ENCODE assay signal across 17 mouse cellular contexts in genomic region chr6:71935737-71936136, GRCm38 (mm10). TPM values are rescaled to one million over a fixed set of nuclear protein-coding genes. Genes with fewer than 3 reads are reported as not detected.
DNase-seq lines count a peak whose midpoint lies in the region; ATAC-seq and TF ChIP-seq lines count a peak whose summit lies in the region.
"Had no signal": no experiment of that assay in that cellular context is flagged by ENCODE, and none has a peak within 500 bp of the region (broad histone marks: within the 10 kb centered on the region; RNA-seq: fewer than 3 reads in every experiment).

No protein-coding gene starts in this region.

- no peak overlapping the region for H3K4me2 ChIP-seq in forebrain, embryonic 14.5 days (ENCODE audit: low read length)
- no peak overlapping the region for H3K4me2 ChIP-seq in forebrain, postnatal 0 days (ENCODE audit: low read depth)
- no peak overlapping the region for H3K4me2 ChIP-seq in limb, embryonic 14.5 days (replicated peaks; ENCODE audit: low read depth, low read length, severe bottlenecking)
- no peak overlapping the region for H3K4me2 ChIP-seq in liver, embryonic 13.5 days
- no peak overlapping the region for H3K4me2 ChIP-seq in midbrain, embryonic 15.5 days
- H3K4me2 ChIP-seq: forebrain, embryonic 13.5 days; intestine, embryonic 15.5 days; midbrain, embryonic 12.5 days; neural tube, embryonic 13.5 days had no signal

- no peaks in the 10 kb centered on the region for H3K27me3 ChIP-seq in forebrain, embryonic 14.5 days (replicated peaks; ENCODE audit: control insufficient read depth, insufficient read depth, low read length)
- H3K27me3 ChIP-seq in forebrain, postnatal 0 days (ENCODE audit: insufficient read depth, low read length): no peaks in the 10 kb centered on the region
- H3K27me3 ChIP-seq in limb, embryonic 14.5 days (ENCODE audit: control insufficient read depth, insufficient read depth, low read length): no peaks in the 10 kb centered on the region
- no peaks in the 10 kb centered on the region for H3K27me3 ChIP-seq in limb, embryonic 10.5 days (ENCODE audit: low read depth, poor library complexity, severe bottlenecking)
- H3K27me3 ChIP-seq in liver, embryonic 13.5 days: no peaks in the 10 kb centered on the region
- H3K27me3 ChIP-seq in midbrain, embryonic 15.5 days (replicated peaks): no peaks in the 10 kb centered on the region
- H3K27me3 ChIP-seq: forebrain, embryonic 13.5 days; intestine, embryonic 15.5 days; midbrain, embryonic 12.5 days; neural tube, embryonic 13.5 days had no signal

- 69% methylated on average over 2 of the region's 2 CpGs for WGBS in forebrain, embryonic 14.5 days
- 43% methylated on average over 2 of the region's 2 CpGs for WGBS in forebrain, postnatal 0 days
- WGBS in limb, embryonic 14.5 days: 70% methylated on average over 2 of the region's 2 CpGs
- 92% methylated on average over 2 of the region's 2 CpGs for WGBS in limb, embryonic 10.5 days
- WGBS in liver, embryonic 13.5 days (ENCODE audit: insufficient replicate concordance): 70% methylated on average over 2 of the region's 2 CpGs
- 69% methylated on average over 2 of the region's 2 CpGs for WGBS in midbrain, embryonic 15.5 days

- ATAC-seq in forebrain, embryonic 14.5 days: no peak
- no peak for ATAC-seq in forebrain, postnatal 0 days
- no peak for ATAC-seq in limb, embryonic 14.5 days (ENCODE audit: low FRiP score, low read depth)
- no peak for ATAC-seq in liver, embryonic 13.5 days (ENCODE audit: low read depth)
- ATAC-seq in midbrain, embryonic 15.5 days (replicated peaks): no peak
- ATAC-seq: forebrain, embryonic 13.5 days; intestine, embryonic 15.5 days had no signal

- H3K9me3 ChIP-seq in forebrain, embryonic 14.5 days (replicated peaks; ENCODE audit: control insufficient read depth, low read length): no peaks in the 10 kb centered on the region
- no peaks in the 10 kb centered on the region for H3K9me3 ChIP-seq in forebrain, postnatal 0 days (ENCODE audit: low read length)
- no peaks in the 10 kb centered on the region for H3K9me3 ChIP-seq in limb, embryonic 14.5 days (ENCODE audit: control insufficient read depth, low read length)
- H3K9me3 ChIP-seq in limb, embryonic 10.5 days (replicated peaks): no peaks in the 10 kb centered on the region
- H3K9me3 ChIP-seq in liver, embryonic 13.5 days (replicated peaks): no peaks in the 10 kb centered on the region
- H3K9me3 ChIP-seq in midbrain, embryonic 15.5 days: no peaks in the 10 kb centered on the region
- H3K9me3 ChIP-seq: forebrain, embryonic 13.5 days; intestine, embryonic 15.5 days; midbrain, embryonic 12.5 days; neural tube, embryonic 13.5 days had no signal

- H3K36me3 ChIP-seq in forebrain, embryonic 14.5 days (ENCODE audit: control insufficient read depth, insufficient read depth, low read length): peaks cover 78% of the 10 kb centered on the region
- peaks cover 64% of the 10 kb centered on the region for H3K36me3 ChIP-seq in forebrain, postnatal 0 days (ENCODE audit: insufficient read depth)
- peaks cover 78% of the 10 kb centered on the region for H3K36me3 ChIP-seq in limb, embryonic 14.5 days (ENCODE audit: control insufficient read depth, insufficient read depth, low read length)
- H3K36me3 ChIP-seq in limb, embryonic 10.5 days: peaks cover 92% of the 10 kb centered on the region
- H3K36me3 ChIP-seq in liver, embryonic 13.5 days: peaks cover 88% of the 10 kb centered on the region
- peaks cover 36% of the 10 kb centered on the region for H3K36me3 ChIP-seq in midbrain, embryonic 15.5 days (replicated peaks)

- H3K4me3 ChIP-seq in forebrain, embryonic 14.5 days (ENCODE audit: low read depth, low read length): no peak overlapping the region
- no peak overlapping the region for H3K4me3 ChIP-seq in forebrain, postnatal 0 days (ENCODE audit: low read depth, low read length)
- H3K4me3 ChIP-seq in limb, embryonic 14.5 days (replicated peaks; ENCODE audit: low read length): no peak overlapping the region
- H3K4me3 ChIP-seq in limb, embryonic 10.5 days: no peak overlapping the region
- H3K4me3 ChIP-seq in liver, embryonic 13.5 days (replicated peaks): no peak overlapping the region
- H3K4me3 ChIP-seq in midbrain, embryonic 15.5 days: no peak overlapping the region
- H3K4me3 ChIP-seq: forebrain, embryonic 13.5 days; intestine, embryonic 15.5 days; midbrain, embryonic 12.5 days; neural tube, embryonic 13.5 days had no signal

- TF ChIP-seq CTCF in forebrain, postnatal 0 days (IDR thresholded peaks at IDR 0.05; ENCODE audit: low read depth): no peak

- TF ChIP-seq POLR2A in limb, embryonic 14.5 days (IDR thresholded peaks at IDR 0.05; ENCODE audit: borderline replicate concordance, extremely low read depth, insufficient read depth, insufficient read length): no peak

- DNase-seq in forebrain, embryonic 14.5 days (ENCODE audit: low spot score): peak; percentile 7
- no peak for DNase-seq in forebrain, postnatal 0 days
- DNase-seq in limb, embryonic 14.5 days (ENCODE audit: low spot score): no peak
- no peak for DNase-seq in limb, embryonic 10.5 days (ENCODE audit: low spot score)
- peak; percentile 30 to 56 for DNase-seq in adrenal gland, postnatal 36 days
- DNase-seq in liver, embryonic 13.5 days: no peak
- no peak for DNase-seq in layer of hippocampus, adult 9-10 months (ENCODE audit: low spot score)
- DNase-seq: B cell, adult 2 months; cerebellum, adult 2 months; lung, adult 2 months; right cerebral cortex, postnatal 4 days; thymus, adult 18-20 months had no signal

- no peaks in the 10 kb centered on the region for H3K4me1 ChIP-seq in forebrain, embryonic 14.5 days (ENCODE audit: control insufficient read depth, insufficient read depth, low read length)
- no peaks in the 10 kb centered on the region for H3K4me1 ChIP-seq in forebrain, postnatal 0 days (ENCODE audit: insufficient read depth)
- H3K4me1 ChIP-seq in limb, embryonic 14.5 days (ENCODE audit: control insufficient read depth, insufficient read depth, low read length): no peaks in the 10 kb centered on the region
- peaks cover 6% of the 10 kb centered on the region for H3K4me1 ChIP-seq in limb, embryonic 10.5 days
- H3K4me1 ChIP-seq in liver, embryonic 13.5 days (replicated peaks): no peaks in the 10 kb centered on the region; the same call in 1 of the 2 replicates
- H3K4me1 ChIP-seq in midbrain, embryonic 15.5 days: no peaks in the 10 kb centered on the region
- H3K4me1 ChIP-seq: forebrain, embryonic 13.5 days; intestine, embryonic 15.5 days; midbrain, embryonic 12.5 days; neural tube, embryonic 13.5 days had no signal

- no peak overlapping the region for H3K9ac ChIP-seq in forebrain, embryonic 14.5 days (ENCODE audit: low read length)
- H3K9ac ChIP-seq in forebrain, postnatal 0 days: no peak overlapping the region
- H3K9ac ChIP-seq in limb, embryonic 14.5 days (ENCODE audit: low read depth, low read length, severe bottlenecking): no peak overlapping the region
- H3K9ac ChIP-seq in liver, embryonic 13.5 days: no peak overlapping the region
- H3K9ac ChIP-seq in midbrain, embryonic 15.5 days: no peak overlapping the region
- H3K9ac ChIP-seq: forebrain, embryonic 13.5 days; intestine, embryonic 15.5 days; midbrain, embryonic 12.5 days; neural tube, embryonic 13.5 days had no signal

- no peak overlapping the region for H3K27ac ChIP-seq in forebrain, embryonic 14.5 days (ENCODE audit: low read depth, low read length)
- H3K27ac ChIP-seq in forebrain, postnatal 0 days (ENCODE audit: low read depth, low read length): no peak overlapping the region
- 0 out of 2 replicates have a peak overlapping the region, but pooled peaks have one; percentile 7 for H3K27ac ChIP-seq in limb, embryonic 14.5 days (replicated peaks; ENCODE audit: low read depth, low read length)
- H3K27ac ChIP-seq in limb, embryonic 10.5 days: no peak overlapping the region
- H3K27ac ChIP-seq in liver, embryonic 13.5 days: peak overlapping the region; percentile 39; the same call in 1 of the 2 replicates
- no peak overlapping the region for H3K27ac ChIP-seq in midbrain, embryonic 15.5 days
- H3K27ac ChIP-seq: forebrain, embryonic 13.5 days; intestine, embryonic 15.5 days; midbrain, embryonic 12.5 days; neural tube, embryonic 13.5 days had no signal

RNA-seq across cellular contexts. Expression of gene Polr1a, which starts 26.9 kb away (rescaled TPM):
- 10.4 and 14.3 TPM in 2 replicates for polyA plus RNA-seq in forebrain, embryonic 14.5 days (2014; fragmentation: Nextera tagmentation; extraction: Ambion mirVana)
- 20.3 and 20.9 TPM in 2 replicates for total RNA-seq in forebrain, postnatal 0 days (2014; rRNA removed)
- polyA plus RNA-seq in forebrain, postnatal 0 days (2015; fragmentation: Nextera tagmentation; extraction: Ambion mirVana): 8.1 and 13.5 TPM in 2 replicates
- polyA plus RNA-seq in limb, embryonic 14.5 days (2012; rRNA removed): 24.5 and 27.1 TPM in 2 replicates
- polyA plus RNA-seq in limb, embryonic 14.5 days (2014; fragmentation: Nextera tagmentation; extraction: Ambion mirVana): 31.9 and 32.3 TPM in 2 replicates
- polyA plus RNA-seq in limb, embryonic 10.5 days (2016; fragmentation: Nextera tagmentation; extraction: Ambion mirVana): 42.0 and 48.5 TPM in 2 replicates
- 10 to 100 TPM; 71.2 to 75.2 TPM for total RNA-seq in adrenal gland, postnatal 36 days (2021)
- 18.8 and 22.0 TPM in 2 replicates for polyA plus RNA-seq in liver, embryonic 13.5 days (2015; fragmentation: Nextera tagmentation; extraction: Ambion mirVana)
- polyA plus RNA-seq in midbrain, embryonic 15.5 days (2015; fragmentation: Nextera tagmentation; extraction: Ambion mirVana): 18.5 and 21.0 TPM in 2 replicates

RNA-seq across cellular contexts. Expression of gene Ptcd3, which starts 27.2 kb away (rescaled TPM):
- 99.9 and 105 TPM in 2 replicates for polyA plus RNA-seq in forebrain, embryonic 14.5 days (2014; fragmentation: Nextera tagmentation; extraction: Ambion mirVana)
- total RNA-seq in forebrain, postnatal 0 days (2014; rRNA removed): 80.7 and 91.1 TPM in 2 replicates
- 54.0 and 63.5 TPM in 2 replicates for polyA plus RNA-seq in forebrain, postnatal 0 days (2015; fragmentation: Nextera tagmentation; extraction: Ambion mirVana)
- polyA plus RNA-seq in limb, embryonic 14.5 days (2012; rRNA removed): 49.9 and 62.4 TPM in 2 replicates
- polyA plus RNA-seq in limb, embryonic 14.5 days (2014; fragmentation: Nextera tagmentation; extraction: Ambion mirVana): 91.0 and 97.6 TPM in 2 replicates
- polyA plus RNA-seq in limb, embryonic 10.5 days (2016; fragmentation: Nextera tagmentation; extraction: Ambion mirVana): 157 and 158 TPM in 2 replicates
- total RNA-seq in adrenal gland, postnatal 36 days (2021): 10 to 100 TPM; 91.6 to 98.1 TPM
- polyA plus RNA-seq in liver, embryonic 13.5 days (2015; fragmentation: Nextera tagmentation; extraction: Ambion mirVana): 75.4 and 89.5 TPM in 2 replicates
- 81.9 and 84.0 TPM in 2 replicates for polyA plus RNA-seq in midbrain, embryonic 15.5 days (2015; fragmentation: Nextera tagmentation; extraction: Ambion mirVana)

Comparison
In these comparisons a context has a peak if more than half of its experiments do, and no peak if none do; other contexts are left out.
1. DNase-seq: peak in forebrain, embryonic 14.5 days (single experiment) and adrenal gland, postnatal 36 days (2 of 2); none in forebrain, postnatal 0 days (single experiment), limb, embryonic 14.5 days (single experiment), limb, embryonic 10.5 days (single experiment), liver, embryonic 13.5 days (single experiment) and layer of hippocampus, adult 9-10 months (single experiment).
2. H3K27ac ChIP-seq: peak in limb, embryonic 14.5 days (single experiment) and liver, embryonic 13.5 days (single experiment); none in forebrain, embryonic 14.5 days (single experiment), forebrain, postnatal 0 days (single experiment), limb, embryonic 10.5 days (single experiment) and midbrain, embryonic 15.5 days (single experiment).